Mouse (Mus musculus) CH12.LX (cell line): ENCODE data around the gene Fbxw4.

ENCODE experiments used
- CTCF ChIP-seq, 2 experiments: IDR thresholded peaks in 1 of 2; conservative IDR thresholded peaks in 1 of 2; 2 replicates each; pipeline ENCODE4 v1.5.1; 2011 to 2012; ENCODE audit warnings: low read depth in 2 of 2, low read length in 2 of 2, improper control_type of control experiment in 1 of 2, inconsistent platforms in 1 of 2, mild to moderate bottlenecking in 1 of 2, moderate library complexity in 1 of 2
- E2F4 ChIP-seq: IDR thresholded peaks from 2 replicates; pipeline ENCODE4 v1.6.1; 2011; ENCODE audit warnings: low read depth, low read length, improper control_type of control experiment; ENCODE audit not compliant: insufficient replicate concordance
- EP300 ChIP-seq: IDR thresholded peaks from 2 replicates; pipeline ENCODE4 v1.6.1; 2011; ENCODE audit warnings: low read length, improper control_type of control experiment
- HCFC1 ChIP-seq: IDR thresholded peaks from 2 replicates; pipeline ENCODE4 v1.6.1; 2012; ENCODE audit warnings: low read depth, mild to moderate bottlenecking, inconsistent platforms, low read length, improper control_type of control experiment
- NELFE ChIP-seq: IDR thresholded peaks from 2 replicates; pipeline ENCODE4 v1.6.1; 2011; ENCODE audit warnings: low read depth, low read length, improper control_type of control experiment
- POLR2A ChIP-seq: IDR thresholded peaks from 2 replicates; pipeline ENCODE4 v1.6.1; 2011; ENCODE audit warnings: low read depth, mild to moderate bottlenecking, improper control_type of control experiment, low read length
- POLR2AphosphoS2 ChIP-seq: IDR thresholded peaks from 2 replicates; pipeline ENCODE4 v1.6.1; 2011; ENCODE audit warnings: low read depth, low read length, improper control_type of control experiment
- RAD21 ChIP-seq: IDR thresholded peaks from 2 replicates; pipeline ENCODE4 v1.6.1; 2011; ENCODE audit warnings: low read depth, mild to moderate bottlenecking, low read length, improper control_type of control experiment, moderate library complexity
- TBP ChIP-seq: conservative IDR thresholded peaks from 2 replicates; pipeline ENCODE4 v1.6.1; 2011; ENCODE audit warnings: low read depth, low read length, improper control_type of control experiment

DNA sequence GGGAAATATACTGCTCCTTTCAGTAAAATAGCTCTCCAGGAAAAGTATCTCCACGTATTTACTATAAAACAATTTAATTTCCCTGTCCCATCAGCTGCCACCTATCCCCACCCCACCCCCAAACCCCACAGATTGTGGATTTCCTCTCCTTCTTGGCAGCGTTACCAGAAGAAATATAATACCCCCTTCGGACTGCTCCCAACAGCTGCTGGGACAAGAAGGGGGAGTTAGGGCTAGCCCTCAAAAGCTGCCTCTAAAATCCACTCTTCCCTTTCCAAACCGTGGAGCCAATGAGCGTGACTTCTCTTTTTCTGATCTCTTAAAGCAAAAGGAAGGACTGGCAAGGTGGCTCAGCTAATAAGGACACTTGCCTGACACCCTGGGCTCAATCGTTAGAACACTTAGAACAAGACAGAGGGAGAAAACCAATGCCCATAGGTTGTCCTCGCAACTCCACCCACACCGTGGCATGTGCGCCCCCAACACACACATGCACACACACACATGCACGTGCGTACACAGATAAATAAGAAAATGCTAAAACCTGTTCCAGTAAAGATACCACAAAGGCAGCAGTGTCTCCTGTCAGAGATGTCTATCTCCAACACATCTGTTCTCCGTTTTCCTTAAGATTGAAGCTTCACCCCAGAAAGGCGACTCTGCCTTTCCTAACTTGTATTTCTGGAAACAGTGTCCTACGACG, 7.7 kb downstream of the Fbxw4 start:
- TF ChIP-seq CTCF (conservative IDR thresholded peaks at IDR 0.05 in 1 of 2, IDR thresholded peaks at IDR 0.05 in 1 of 2; ENCODE audit: low read depth in 2 of 2, low read length in 2 of 2) (no peak), POLR2A (no peak), POLR2AphosphoS2 (no peak), RAD21 (no peak), EP300 (no peak), E2F4 (no peak), TBP (no peak), NELFE (no peak), HCFC1 (no peak)
